Mouse (Mus musculus) megakaryocyte, embryonic 14.5 days (primary cell): Measurements from ENCODE around the gene Clec1a.
"Not testable (repeated sequence)": the region's sequence is repeated elsewhere in the genome, so short reads cannot be mapped to it uniquely, and the experiment has no call there.

Experiments used
- FLI1 ChIP-seq: IDR thresholded peaks from 2 replicates; pipeline ENCODE4 v1.6.1; 2012; ENCODE audit warnings: low read length, inconsistent platforms, mixed read lengths
- GATA1 ChIP-seq: IDR thresholded peaks from 3 replicates; pipeline ENCODE4 v1.6.1; 2012; ENCODE audit warnings: mixed read lengths, low read length, inconsistent platforms, borderline replicate concordance

- not testable (repeated sequence) for TF ChIP-seq GATA1, FLI1
These were observed 47.7 kb upstream of the Clec1a start for GRCm38 (mm10) chr6:129499516-129499915.
